Mouse (Mus musculus) intestine, postnatal 0 days (tissue): ENCODE measurements at regions not wholly inside any gene's neighbourhood (a gene's known extent, or its start where the extent isn't known, plus 50 kb on each side); places are given as distances from the start of the nearest gene placed in this dataset.

ENCODE experiments used
- ATAC-seq: fragments of 200-750 bp; cut with Nextera tagmentation; 2 replicates; pipeline ENCODE4 v1.8.0; 2017; ENCODE audit warnings: mild to moderate bottlenecking, moderate TSS enrichment, moderate library complexity
- H3K27ac ChIP-seq: fragments of 300-500 bp; sonication (generic); 2 replicates; pipeline ENCODE4 v1.5.1; 2014; ENCODE audit warnings: mild to moderate bottlenecking, low read depth, low read length, moderate library complexity
- H3K27me3 ChIP-seq: fragments of 300-500 bp; sonication (generic); replicated peaks from 2 replicates; pipeline ENCODE4 v1.6.1; 2014; ENCODE audit warnings: low read length, mixed read lengths; ENCODE audit not compliant: control insufficient read depth, insufficient read depth
- H3K36me3 ChIP-seq: fragments of 300-500 bp; sonication (generic); 2 replicates; pipeline ENCODE4 v1.6.1; 2014; ENCODE audit warnings: mild to moderate bottlenecking, moderate library complexity; ENCODE audit not compliant: control insufficient read depth, insufficient read depth
- H3K4me1 ChIP-seq: fragments of 300-500 bp; sonication (generic); replicated peaks from 2 replicates; pipeline ENCODE4 v1.6.1; 2014; ENCODE audit warnings: antibody characterized with exemption, low read length, mixed read lengths; ENCODE audit not compliant: control insufficient read depth, insufficient read depth
- H3K4me2 ChIP-seq: fragments of 300-500 bp; sonication (generic); replicated peaks from 2 replicates; pipeline ENCODE4 v1.6.1; 2014; ENCODE audit warnings: low read depth, mild to moderate bottlenecking, moderate library complexity
- H3K4me3 ChIP-seq: fragments of 300-500 bp; sonication (generic); 2 replicates; pipeline ENCODE4 v1.5.1; 2014; ENCODE audit warnings: low read depth, low read length
- H3K9ac ChIP-seq: fragments of 300-500 bp; sonication (generic); 2 replicates; pipeline ENCODE4 v1.6.1; 2014; ENCODE audit warnings: mild to moderate bottlenecking, low read depth, low read length
- H3K9me3 ChIP-seq: fragments of 300-500 bp; sonication (generic); 2 replicates; pipeline ENCODE4 v1.6.1; 2016; ENCODE audit warnings: mixed run types; ENCODE audit not compliant: control insufficient read depth
- CTCF ChIP-seq: sonication (generic); IDR thresholded peaks from 2 replicates; pipeline ENCODE4 v1.5.1; 2016; ENCODE audit warnings: low read depth, mild to moderate bottlenecking, control low read depth, antibody characterized with exemption, moderate library complexity
- WGBS: fragments of 180-500 bp; shearing (Covaris S2); extraction: QIAGEN DNeasy Blood & Tissue Kit; methylation state at CpG from one replicate; pipeline ENCODE4 v1.1.7; 2014; 5-methylcytosine and 5-hydroxymethylcytosine counted together

DNA sequence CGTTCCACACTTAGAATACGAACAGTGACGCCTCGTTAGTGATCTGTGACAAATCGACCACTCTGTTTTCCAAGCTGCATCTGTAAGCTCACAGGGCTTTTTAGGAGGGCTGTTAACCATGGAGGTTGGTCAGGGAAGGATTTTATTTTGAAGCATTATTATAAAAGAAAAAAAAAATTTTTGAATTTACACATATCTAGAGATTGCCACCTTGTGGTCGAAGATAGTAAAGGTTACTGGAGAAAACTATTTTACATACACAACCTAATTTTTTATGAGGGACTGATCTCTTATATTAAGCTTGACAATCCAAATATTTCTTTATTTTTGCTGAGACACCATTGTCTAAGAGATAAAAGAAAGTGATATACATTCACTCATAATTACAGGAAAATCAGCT is 937.2 kb downstream of the Sorcs1 start:
- no peak overlapping the region for H3K9ac ChIP-seq
- H3K36me3 ChIP-seq = no peaks in the 10 kb centered on the region
- H3K27ac ChIP-seq = no peak overlapping the region
- no peaks in the 10 kb centered on the region for H3K9me3 ChIP-seq
- WGBS = 77% methylated on average over 6 of the region's 6 CpGs
- ATAC-seq = no peak
- no peaks in the 10 kb centered on the region for H3K27me3 ChIP-seq
- no peaks in the 10 kb centered on the region for H3K4me1 ChIP-seq
- H3K4me3 ChIP-seq = no peak overlapping the region
- H3K4me2 ChIP-seq = no peak overlapping the region
- peak; percentile 37; the same call in 1 of the 2 replicates for TF ChIP-seq CTCF

DNA sequence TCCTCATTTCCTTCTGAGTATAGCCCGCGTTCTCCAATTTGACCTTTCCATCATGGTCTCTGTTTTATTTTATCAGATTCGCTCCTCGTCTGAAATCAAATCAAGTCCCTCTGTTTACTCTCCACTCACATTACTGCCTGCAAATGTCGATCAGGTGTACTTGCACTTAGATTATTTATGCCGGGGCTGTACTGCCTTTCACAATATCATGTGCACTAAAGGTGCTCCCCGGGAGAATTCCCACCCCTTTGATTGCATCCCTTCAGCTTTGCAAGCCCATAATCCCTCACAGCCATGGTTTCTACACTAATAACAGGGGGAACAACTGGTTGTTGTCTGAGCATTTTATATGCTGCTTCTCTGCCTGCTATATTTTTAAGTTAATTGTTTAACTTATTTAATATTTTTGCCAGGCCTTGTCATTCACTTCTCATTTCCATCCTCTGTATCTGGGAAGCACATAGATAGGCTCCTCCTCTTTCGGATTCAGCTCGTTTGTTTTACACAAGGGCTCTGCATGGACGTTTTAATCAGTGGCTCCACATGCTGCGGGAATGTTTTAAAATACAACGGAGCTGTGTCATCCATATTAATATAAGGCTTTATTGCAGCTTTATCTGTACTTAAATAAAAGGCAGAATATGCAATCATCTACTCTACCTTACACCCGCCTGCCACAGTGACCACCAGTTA is 938.8 kb downstream of the Sorcs1 start:
- Histone ChIP-seq H3K4me1 (no peaks in the 10 kb centered on the region), H3K9ac (no peak overlapping the region), H3K27me3 (no peaks in the 10 kb centered on the region), H3K27ac (no peak overlapping the region), H3K9me3 (no peaks in the 10 kb centered on the region), H3K4me3 (no peak overlapping the region), H3K36me3 (no peaks in the 10 kb centered on the region), H3K4me2 (no peak overlapping the region)
- no peak for TF ChIP-seq CTCF
- no peak for ATAC-seq
- WGBS = 49% methylated on average over 13 of the region's 13 CpGs

DNA sequence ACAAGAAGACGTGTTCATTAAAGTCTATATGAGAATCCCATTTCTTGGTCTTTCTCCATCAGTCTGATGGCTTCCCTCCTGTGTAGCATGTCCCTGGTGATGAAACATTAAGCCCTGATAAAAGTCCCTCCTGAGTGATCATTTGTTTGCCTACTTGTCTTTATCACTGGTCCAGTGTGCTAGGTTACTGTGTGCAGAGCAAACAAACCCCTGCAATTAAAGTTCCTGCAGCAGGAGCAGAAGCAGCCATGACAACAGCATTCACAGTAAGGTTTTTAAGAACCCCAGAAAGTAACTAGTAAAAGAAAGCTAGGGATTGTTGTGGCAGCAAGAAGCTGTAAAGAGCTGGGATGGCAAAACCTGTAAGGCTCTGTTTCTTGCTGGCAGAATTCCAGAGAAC is 980.8 kb downstream of the Sorcs1 start:
- no peaks in the 10 kb centered on the region for H3K4me1 ChIP-seq
- no peaks in the 10 kb centered on the region for H3K27me3 ChIP-seq
- no peaks in the 10 kb centered on the region for H3K9me3 ChIP-seq
- no peaks in the 10 kb centered on the region for H3K36me3 ChIP-seq
- no peak overlapping the region for H3K9ac ChIP-seq
- H3K27ac ChIP-seq = no peak overlapping the region
- ATAC-seq = no peak
- no peak overlapping the region for H3K4me3 ChIP-seq
- H3K4me2 ChIP-seq = no peak overlapping the region
- WGBS = 44% methylated on average over 1 of the region's 1 CpGs
- no peak for TF ChIP-seq CTCF

DNA sequence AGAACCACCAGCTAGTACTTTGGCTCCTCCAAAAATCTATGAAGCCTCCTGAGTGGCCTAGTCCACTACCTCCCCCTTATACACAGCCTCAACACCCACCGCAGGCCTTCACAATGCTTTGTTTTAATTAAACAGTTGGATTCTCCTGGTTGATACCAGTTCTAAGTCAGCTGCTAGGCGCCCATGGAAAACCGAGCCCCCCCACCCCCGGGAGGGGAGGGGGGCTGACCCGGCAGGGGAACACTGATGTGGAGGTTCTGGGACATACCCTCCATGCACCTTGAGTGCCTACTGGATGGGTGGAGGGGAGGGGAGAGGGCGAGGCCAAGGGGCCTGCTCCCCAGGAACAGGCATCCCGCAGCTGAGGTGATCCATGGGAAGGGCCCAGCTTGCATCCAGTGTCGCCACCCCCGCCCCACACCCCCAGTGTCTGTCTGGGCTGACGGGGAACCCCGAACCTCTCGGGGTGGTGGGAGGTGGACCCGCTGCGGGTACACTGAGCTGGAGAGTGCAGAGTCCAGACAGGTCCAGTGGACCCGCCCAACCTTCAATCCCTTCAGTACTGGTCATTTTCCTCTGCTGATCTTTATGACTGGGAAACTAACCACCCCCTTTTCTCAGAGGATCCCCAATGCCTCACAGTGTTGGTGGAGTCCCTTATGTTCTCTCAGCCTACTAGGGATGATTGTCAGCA is 992.7 kb downstream of the Sorcs1 start:
- Histone ChIP-seq H3K9ac (no peak overlapping the region), H3K9me3 (no peaks in the 10 kb centered on the region), H3K4me1 (no peaks in the 10 kb centered on the region), H3K4me3 (no peak overlapping the region), H3K36me3 (no peaks in the 10 kb centered on the region), H3K27ac (no peak overlapping the region), H3K4me2 (no peak overlapping the region), H3K27me3 (no peaks in the 10 kb centered on the region)
- 88% methylated on average over 15 of the region's 15 CpGs for WGBS
- no peak; the same call in 1 of the 2 replicates for ATAC-seq
- TF ChIP-seq CTCF = no peak

DNA sequence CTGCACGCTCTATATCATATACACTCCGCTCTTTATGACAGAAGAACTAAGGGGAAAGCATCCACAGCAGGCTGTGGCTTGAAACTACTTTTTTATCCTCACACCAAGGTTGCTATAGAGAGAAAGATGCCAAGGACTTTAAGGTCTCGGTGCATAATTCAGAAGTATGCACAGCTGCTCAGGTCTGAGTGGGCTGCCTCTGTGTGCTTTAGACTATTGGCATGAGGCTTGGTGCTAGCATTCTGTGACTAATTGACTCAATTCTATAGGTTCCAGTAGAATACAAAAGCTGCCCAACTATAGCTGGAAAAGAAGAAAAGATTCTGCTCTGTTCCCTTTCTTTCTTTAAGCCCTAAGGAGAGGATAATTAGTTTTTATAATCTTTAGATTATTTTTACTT is 997.2 kb downstream of the Sorcs1 start:
- 70% methylated on average over 3 of the region's 3 CpGs for WGBS
- no peak for ATAC-seq
- H3K9me3 ChIP-seq = no peaks in the 10 kb centered on the region
- H3K9ac ChIP-seq = no peak overlapping the region
- H3K36me3 ChIP-seq = no peaks in the 10 kb centered on the region
- H3K4me1 ChIP-seq = no peaks in the 10 kb centered on the region
- TF ChIP-seq CTCF = no peak
- no peak overlapping the region for H3K4me2 ChIP-seq
- H3K27ac ChIP-seq = no peak overlapping the region
- H3K4me3 ChIP-seq = no peak overlapping the region
- H3K27me3 ChIP-seq = no peaks in the 10 kb centered on the region

DNA sequence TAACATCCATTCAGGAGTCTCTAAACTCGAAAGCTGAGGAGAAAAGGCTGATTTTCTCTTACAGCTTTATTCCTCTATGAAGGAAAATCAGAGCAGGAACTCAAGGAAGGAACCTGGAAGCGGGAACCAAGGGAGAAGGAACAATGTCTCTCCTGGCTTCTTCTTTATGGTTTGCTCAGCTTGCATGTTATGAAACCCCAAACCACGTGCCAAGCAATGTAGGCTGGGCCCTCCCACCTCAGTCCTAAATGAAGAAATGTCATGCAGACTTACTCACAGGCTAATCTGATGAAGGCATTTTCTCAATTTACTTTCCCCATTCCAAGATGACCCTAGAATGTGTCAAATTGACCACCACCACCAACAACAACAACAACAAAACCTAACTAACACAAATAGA is 998.4 kb downstream of the Sorcs1 start:
- Histone ChIP-seq H3K4me1 (no peaks in the 10 kb centered on the region), H3K27ac (no peak overlapping the region), H3K36me3 (no peaks in the 10 kb centered on the region), H3K27me3 (no peaks in the 10 kb centered on the region), H3K4me3 (no peak overlapping the region), H3K9ac (no peak overlapping the region), H3K4me2 (no peak overlapping the region), H3K9me3 (no peaks in the 10 kb centered on the region)
- 82% methylated on average over 3 of the region's 3 CpGs for WGBS
- ATAC-seq = no peak
- TF ChIP-seq CTCF = no peak
